Mouse (Mus musculus) CD8-positive naive resting alpha-beta T cell, adult 2 months (primary cell): ENCODE data around the gene Cib2.
"Not testable (repeated sequence)": the region's sequence is repeated elsewhere in the genome, so short reads cannot be mapped to it uniquely, and the experiment has no call there.

Experiments
- DNase-seq, 2 experiments: peaks; one replicate each; pipeline ENCODE4 v3.0.0; 2022; ENCODE audit warnings: low read depth in 2 of 2, low spot score in 2 of 2

Gene Cib2

GRCm38 (mm10) chr9:54559771-54560471 is at the start of gene Cib2:
Cib2 (minus strand) TSS chr9:54560218.
- peak; percentile 3 to 11 for DNase-seq

DNA sequence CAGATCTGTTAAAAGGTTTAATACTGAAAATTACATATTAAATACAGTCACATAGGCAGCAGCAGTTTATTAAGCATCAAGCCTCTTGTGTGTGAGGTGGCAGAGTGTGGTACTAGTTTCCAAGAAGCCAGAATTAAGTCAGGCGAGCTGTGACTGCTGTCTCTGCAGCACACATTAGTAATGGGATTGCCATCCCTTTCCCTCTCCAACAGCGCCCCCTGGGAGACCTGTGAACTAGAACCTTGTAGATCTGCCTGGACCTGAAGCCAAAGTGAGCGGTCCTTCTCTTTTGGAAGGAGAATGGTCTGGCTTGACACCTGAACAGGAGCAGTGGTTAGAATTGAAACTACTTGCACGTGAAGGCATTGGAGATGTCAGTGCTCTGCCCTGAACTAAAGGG is 44.9 kb upstream of the Cib2 start:
- DNase-seq, result peak; percentile 15 to 18

DNA sequence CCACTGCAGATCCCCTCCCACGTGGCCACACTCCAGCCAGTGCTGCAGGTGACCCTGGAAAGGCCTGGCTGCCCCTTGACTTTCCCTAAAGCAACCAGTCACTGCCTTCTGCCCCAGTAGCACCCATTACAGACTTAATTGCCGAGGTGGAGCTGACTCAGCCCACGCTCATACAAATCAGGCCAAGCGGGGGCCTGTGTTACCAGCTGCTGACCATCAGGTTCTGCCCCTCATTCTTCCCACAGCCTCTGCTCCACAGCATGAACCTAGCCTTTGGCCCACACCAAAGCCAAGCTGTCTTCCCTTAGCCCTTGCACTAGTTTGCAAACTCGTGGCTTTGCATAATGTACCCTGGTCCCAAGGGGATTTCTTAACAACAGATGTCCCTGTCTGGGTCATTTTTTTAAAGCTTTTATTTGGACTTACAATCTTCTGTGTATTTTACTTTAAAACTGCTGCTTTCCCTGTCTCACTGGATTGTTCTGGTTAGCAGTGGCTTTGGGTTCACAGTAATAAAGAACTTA is 44.2 kb upstream of the Cib2 start:
- DNase-seq, result no peak

DNA sequence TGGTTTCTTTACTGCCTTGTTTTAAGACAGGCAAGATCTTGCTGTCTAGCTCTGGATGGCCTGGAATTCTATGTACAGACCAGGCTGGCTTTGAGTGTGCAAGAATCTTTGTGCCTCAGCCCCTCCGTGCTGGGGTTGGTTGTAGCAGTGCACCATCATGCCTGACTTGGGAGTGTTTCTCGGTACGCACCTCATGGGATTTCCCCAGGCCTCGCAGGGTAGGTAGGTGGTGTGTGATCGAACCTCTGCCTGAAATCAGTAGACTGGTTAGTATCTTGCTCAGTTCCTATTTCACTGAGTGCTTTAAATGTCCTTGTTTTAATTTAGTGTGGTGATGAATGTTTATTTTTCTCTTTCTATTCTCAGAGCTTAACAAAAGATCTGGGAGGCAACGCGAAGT is 42.9 kb upstream of the Cib2 start:
- DNase-seq, result no peak

- DNase-seq, result no peak
Measured at GRCm38 (mm10) chr9:54602386-54602785, 42.4 kb upstream of the Cib2 start.

- DNase-seq, result no peak
Measured at GRCm38 (mm10) chr9:54596752-54597465, 36.9 kb upstream of the Cib2 start.

DNA sequence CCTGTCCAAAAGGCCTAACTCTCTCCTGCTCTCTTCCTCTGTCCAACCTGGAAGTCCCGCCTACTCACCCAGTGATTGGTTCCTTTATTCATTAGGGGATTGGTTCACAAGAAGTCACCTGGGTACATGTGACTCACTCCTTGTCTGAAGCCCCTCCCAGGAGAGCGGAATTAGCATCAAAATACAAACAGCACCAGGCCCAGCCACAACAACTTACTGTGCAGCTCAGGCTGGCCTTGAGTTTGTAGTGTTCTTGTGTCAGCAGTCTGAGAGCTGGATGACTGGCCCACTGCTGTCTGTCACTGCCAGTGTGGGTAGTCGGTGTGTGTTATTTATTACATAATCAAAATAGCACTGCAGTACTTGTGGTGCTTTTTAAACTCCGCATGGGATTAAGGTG is 33.6 kb upstream of the Cib2 start:
- not testable (repeated sequence) for DNase-seq

- DNase-seq, result no peak
Measured at GRCm38 (mm10) chr9:54587863-54588262, 27.8 kb upstream of the Cib2 start.

DNA sequence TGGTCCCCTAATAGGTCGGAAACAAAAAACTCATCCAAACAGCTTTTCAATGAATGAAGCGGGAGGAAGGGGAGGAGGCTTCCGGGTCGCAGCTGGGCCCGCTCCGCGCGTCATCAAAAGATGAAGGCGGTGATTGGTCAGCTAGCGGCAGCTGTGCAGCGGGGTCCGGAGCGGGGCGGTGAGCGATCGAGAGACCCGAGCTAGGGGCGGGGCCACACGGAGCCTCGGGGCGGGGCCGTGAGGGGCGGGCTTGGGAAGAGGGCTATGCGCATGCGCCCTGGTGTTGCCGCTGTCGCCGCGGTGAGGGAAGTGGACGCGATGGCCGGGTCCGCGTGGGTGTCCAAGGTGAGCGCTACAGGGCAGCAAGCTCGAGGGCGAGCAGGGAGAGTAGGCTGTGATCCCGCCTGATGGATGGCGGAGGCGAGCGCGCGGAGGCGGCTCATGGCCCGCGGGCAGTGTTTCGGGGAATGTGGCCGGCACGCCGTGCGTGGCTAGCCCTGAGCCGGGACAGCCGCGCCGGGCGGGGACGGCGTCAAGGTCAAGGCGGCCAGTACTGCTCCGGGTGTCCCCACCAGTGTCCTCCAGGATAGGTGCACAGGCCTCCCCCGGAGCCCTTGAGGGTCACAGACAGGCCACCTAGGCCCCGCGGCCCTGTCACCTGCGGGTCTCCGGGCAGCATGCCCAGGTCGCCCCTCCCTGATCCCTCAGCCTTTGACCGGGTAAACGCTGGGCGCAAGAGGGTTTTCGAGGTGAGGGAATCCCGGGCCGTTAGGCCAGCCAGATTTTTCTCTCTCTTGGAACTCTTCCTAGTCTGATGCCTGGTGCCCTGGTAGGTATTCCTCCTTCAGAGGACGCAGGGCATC is 26.4 kb upstream of the Cib2 start, which contains the start of gene Idh3a:
Idh3a (plus strand) TSS at position 136 of the 863 bp plus-strand sequence.
- peak; percentile 96 to 99 for DNase-seq

DNA sequence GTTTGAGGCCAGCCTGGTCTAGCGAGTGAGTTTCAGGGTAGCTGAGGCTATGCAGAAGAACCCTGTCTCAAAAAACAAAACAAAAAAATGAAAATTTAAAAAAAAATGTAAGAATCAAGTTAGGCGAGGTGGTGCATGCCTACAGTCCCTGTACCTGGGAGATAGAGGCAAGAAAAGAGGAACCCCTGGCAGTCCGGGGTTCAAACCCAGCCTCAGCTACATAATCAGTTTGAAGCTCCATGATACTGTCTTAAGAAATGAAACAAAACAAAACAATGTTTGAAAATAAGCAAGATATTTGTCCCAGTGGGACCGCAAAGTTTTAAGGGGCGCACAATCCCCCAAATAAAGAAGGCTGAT is 25.8 kb upstream of the Cib2 start:
- DNase-seq, result no peak

DNA sequence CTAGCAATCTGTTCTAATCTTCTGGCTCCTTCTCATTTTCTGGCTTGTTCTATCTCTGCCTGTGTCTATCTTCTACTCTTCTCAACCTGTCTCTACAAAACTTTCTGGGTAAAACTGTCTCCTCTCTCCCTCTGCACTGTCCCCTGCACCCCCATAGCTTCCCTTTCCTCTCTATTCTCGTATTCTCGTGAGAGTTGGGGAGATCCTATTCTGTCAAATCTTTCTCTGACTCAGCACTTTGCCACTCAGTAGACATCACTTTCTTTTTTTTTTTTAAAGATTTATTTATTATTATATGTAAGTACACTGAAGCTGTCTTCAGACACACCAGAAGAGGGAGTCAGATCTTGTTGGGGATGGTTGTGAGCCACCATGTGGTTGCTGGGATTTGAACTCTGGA is 24.1 kb upstream of the Cib2 start:
- DNase-seq, result not testable (repeated sequence)

DNA sequence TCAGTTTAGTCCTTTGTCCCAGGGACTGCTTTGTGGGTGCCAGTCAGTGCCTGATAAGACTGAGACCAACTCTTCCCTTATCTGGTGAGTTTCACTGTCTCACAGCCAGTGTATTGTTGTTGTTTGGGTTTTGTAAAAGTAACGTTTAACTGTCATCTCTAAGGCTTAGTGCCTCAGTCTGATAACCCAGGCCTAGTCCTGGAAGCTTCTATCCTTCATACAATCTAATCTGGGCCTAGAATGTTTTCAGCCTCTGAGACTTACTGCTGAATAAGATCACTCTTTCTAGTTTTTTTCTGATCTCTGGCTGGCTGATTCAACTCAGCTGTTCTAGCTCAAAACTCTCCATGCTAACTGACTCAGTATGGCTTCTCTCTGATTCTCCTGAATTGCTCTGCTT is 23.7 kb upstream of the Cib2 start:
- DNase-seq, result no peak

- DNase-seq, result no peak
Measured at GRCm38 (mm10) chr9:54571130-54571839, 11.3 kb upstream of the Cib2 start.

DNA sequence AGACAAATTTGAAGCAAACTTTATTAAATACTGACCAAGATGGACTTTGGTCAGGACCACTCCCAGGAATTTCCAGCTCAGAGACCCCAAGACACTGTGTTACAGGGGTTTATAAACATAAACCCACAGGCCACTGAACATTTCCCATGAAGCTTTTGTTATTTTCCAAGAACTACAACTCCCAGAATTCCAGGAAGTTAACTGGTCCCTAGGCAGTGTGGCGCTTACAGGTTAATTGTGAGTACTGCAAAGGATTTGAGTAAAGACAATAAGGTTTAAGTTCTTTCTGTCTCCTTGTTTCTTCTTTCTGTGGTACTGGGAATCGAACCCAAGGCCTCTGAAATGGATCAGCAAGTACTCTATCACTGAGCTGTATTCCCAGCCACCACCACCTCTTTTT is 8.7 kb upstream of the Cib2 start:
- no peak for DNase-seq

GRCm38 (mm10) chr9:54566958-54567357 is 6.9 kb upstream of the Cib2 start:
- no peak for DNase-seq

GRCm38 (mm10) chr9:54560831-54561601 is 998 bp upstream of the Cib2 start:
- no peak for DNase-seq

- no peak for DNase-seq
Measured at GRCm38 (mm10) chr9:54558731-54559130, 1.3 kb downstream of the Cib2 start.

GRCm38 (mm10) chr9:54555044-54555443 is 5.0 kb downstream of the Cib2 start:
- no peak for DNase-seq

- no peak for DNase-seq
Measured at GRCm38 (mm10) chr9:54552409-54552808, 7.6 kb downstream of the Cib2 start.

DNA sequence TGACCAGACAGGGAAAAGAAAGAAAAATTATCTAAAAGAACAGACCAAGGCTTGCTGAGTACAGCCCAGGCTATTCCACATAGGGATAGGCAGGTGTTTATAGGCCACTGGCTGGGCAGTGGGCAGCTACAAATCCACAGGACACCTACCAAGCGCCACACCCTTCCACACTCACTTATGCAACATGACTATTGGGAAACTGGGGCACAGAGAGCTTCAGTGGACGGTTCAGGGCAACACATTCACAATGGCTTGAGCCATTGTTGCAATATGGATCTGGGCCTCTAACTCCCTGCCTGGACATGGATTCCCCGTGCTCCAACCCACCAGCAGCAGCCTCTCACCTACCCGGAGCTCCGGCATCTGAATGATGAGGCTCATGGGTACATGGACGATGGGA is 10.6 kb downstream of the Cib2 start:
- DNase-seq, result no peak
